Mouse (Mus musculus) kidney, embryonic 15.5 days (tissue): ENCODE results near the gene Haus2. TPM values are rescaled to one million over a fixed set of nuclear protein-coding genes. Genes with fewer than 3 reads are reported as not detected.

Experiments used
- ATAC-seq: fragments of 200-750 bp; cut with Nextera tagmentation; replicated peaks from 2 replicates; pipeline ENCODE4 v1.8.0; 2017; ENCODE audit warnings: moderate TSS enrichment; ENCODE audit not compliant: low FRiP score
- H3K27ac ChIP-seq: fragments of 300-500 bp; sonication (generic); 2 replicates; pipeline ENCODE4 v1.5.1; 2015; ENCODE audit warnings: mild to moderate bottlenecking, inconsistent platforms
- H3K27me3 ChIP-seq: fragments of 300-500 bp; sonication (generic); 2 replicates; pipeline ENCODE4 v1.6.1; 2015; ENCODE audit warnings: inconsistent platforms
- H3K36me3 ChIP-seq: fragments of 300-500 bp; sonication (generic); 2 replicates; pipeline ENCODE4 v1.6.1; 2015; ENCODE audit warnings: inconsistent platforms
- H3K4me1 ChIP-seq: fragments of 300-500 bp; sonication (generic); 2 replicates; pipeline ENCODE4 v1.6.1; 2015; ENCODE audit warnings: inconsistent platforms
- H3K4me2 ChIP-seq: fragments of 300-500 bp; sonication (generic); 2 replicates; pipeline ENCODE4 v1.6.1; 2015; ENCODE audit warnings: moderate library complexity, mild to moderate bottlenecking, inconsistent platforms
- H3K4me3 ChIP-seq: fragments of 300-500 bp; sonication (generic); replicated peaks from 2 replicates; pipeline ENCODE4 v1.5.1; 2015; ENCODE audit warnings: mild to moderate bottlenecking, inconsistent platforms
- H3K9ac ChIP-seq: fragments of 300-500 bp; sonication (generic); 2 replicates; pipeline ENCODE4 v1.6.1; 2015; ENCODE audit warnings: mild to moderate bottlenecking, inconsistent platforms
- H3K9me3 ChIP-seq: fragments of 300-500 bp; sonication (generic); replicated peaks from 2 replicates; pipeline ENCODE4 v1.6.1; 2016; ENCODE audit warnings: inconsistent platforms
- WGBS: fragments of 180-500 bp; shearing (Covaris S2); methylation state at CpG from one replicate; pipeline ENCODE4 v1.1.7; 2015; ENCODE audit warnings: mixed read lengths; 5-methylcytosine and 5-hydroxymethylcytosine counted together
- polyA plus RNA-seq: library from polyadenylated mRNA; unstranded; fragments of >200 nt; fragmentation: Nextera tagmentation; extraction: Ambion mirVana; gene quantifications from 2 replicates; pipeline ENCODE4 v1.2.1, GENCODE M21; 2015

The Haus2 gene
- polyA plus RNA-seq, 1 experiment from 2014 or later = 25.9 TPM

GRCm38 (mm10) chr2:120575121-120575520, 34.1 kb upstream of the Haus2 start:
- no peak overlapping the region for H3K4me2 ChIP-seq
- ATAC-seq = no peak
- WGBS = 73% methylated on average over 3 of the region's 3 CpGs
- peaks cover 12% of the 10 kb centered on the region for H3K36me3 ChIP-seq
- no peaks in the 10 kb centered on the region for H3K9me3 ChIP-seq
- no peak overlapping the region for H3K27ac ChIP-seq
- no peak overlapping the region for H3K4me3 ChIP-seq
- no peaks in the 10 kb centered on the region for H3K27me3 ChIP-seq
- H3K9ac ChIP-seq = no peak overlapping the region
- peaks cover 4% of the 10 kb centered on the region; the same call in 1 of the 2 replicates for H3K4me1 ChIP-seq

GRCm38 (mm10) chr2:120575978-120576377, 33.2 kb upstream of the Haus2 start:
- no peaks in the 10 kb centered on the region for H3K27me3 ChIP-seq
- no peak overlapping the region for H3K4me3 ChIP-seq
- no peak overlapping the region for H3K4me2 ChIP-seq
- ATAC-seq = no peak
- H3K9me3 ChIP-seq = no peaks in the 10 kb centered on the region
- no peak overlapping the region for H3K27ac ChIP-seq
- WGBS = 83% methylated on average over 2 of the region's 2 CpGs
- H3K36me3 ChIP-seq = peaks cover 9% of the 10 kb centered on the region
- H3K9ac ChIP-seq = no peak overlapping the region
- H3K4me1 ChIP-seq = peaks cover 4% of the 10 kb centered on the region; the same call in 1 of the 2 replicates

DNA sequence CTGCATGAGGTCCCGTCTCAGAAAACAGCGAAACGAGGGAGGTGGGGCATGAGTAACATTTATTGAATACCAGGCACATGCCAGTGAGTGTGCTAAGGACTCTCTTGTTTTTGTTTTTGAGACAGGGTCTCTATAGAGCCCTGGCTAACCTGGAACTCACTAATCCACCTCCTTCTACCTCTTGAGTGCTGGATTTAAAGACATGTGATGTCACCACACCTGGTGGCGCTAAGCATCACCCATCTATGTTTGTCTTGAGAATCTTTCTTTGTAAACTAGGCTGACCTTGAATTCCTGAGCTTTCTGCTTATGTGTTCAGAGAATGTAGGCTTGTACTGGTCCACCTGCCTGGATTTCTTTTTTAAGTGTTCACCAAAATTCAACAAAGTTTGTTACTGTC, 31.4 kb upstream of the Haus2 start:
- 80% methylated on average over 4 of the region's 4 CpGs for WGBS
- H3K4me3 ChIP-seq = no peak overlapping the region
- H3K27ac ChIP-seq = no peak overlapping the region
- H3K4me2 ChIP-seq = no peak overlapping the region
- H3K9me3 ChIP-seq = no peaks in the 10 kb centered on the region
- ATAC-seq = no peak
- no peaks in the 10 kb centered on the region for H3K27me3 ChIP-seq
- H3K36me3 ChIP-seq = 0 out of 2 replicates have a peak, but pooled peaks cover 3% of the 10 kb centered on the region
- no peak overlapping the region for H3K9ac ChIP-seq
- H3K4me1 ChIP-seq = peaks cover 4% of the 10 kb centered on the region; the same call in 1 of the 2 replicates

DNA sequence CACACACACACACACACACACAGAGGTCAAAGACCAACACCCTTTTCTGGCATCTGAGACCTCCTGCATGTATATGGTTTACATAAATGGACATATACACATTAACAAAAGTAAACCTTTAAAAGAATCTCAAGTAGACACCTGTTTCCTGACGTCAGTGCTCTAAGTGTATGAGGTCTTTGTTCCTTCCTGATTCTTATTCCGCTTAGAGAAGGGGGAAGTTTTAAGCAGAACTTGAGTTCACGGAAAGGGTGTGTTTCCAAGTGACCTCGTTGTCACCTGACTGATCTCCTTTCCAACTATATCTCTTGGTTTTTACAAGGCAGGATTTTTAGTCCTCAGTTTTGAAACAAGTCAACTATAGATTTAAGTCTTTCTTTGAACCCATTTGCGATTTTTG, 30.9 kb upstream of the Haus2 start:
- ATAC-seq = no peak
- no peak overlapping the region for H3K4me2 ChIP-seq
- no peaks in the 10 kb centered on the region for H3K9me3 ChIP-seq
- 0 out of 2 replicates have a peak, but pooled peaks cover 3% of the 10 kb centered on the region for H3K36me3 ChIP-seq
- H3K9ac ChIP-seq = no peak overlapping the region
- 76% methylated on average over 5 of the region's 5 CpGs for whole genome bisulfite sequencing
- no peak overlapping the region for H3K4me3 ChIP-seq
- peaks cover 4% of the 10 kb centered on the region; the same call in 1 of the 2 replicates for H3K4me1 ChIP-seq
- H3K27ac ChIP-seq = no peak overlapping the region
- no peaks in the 10 kb centered on the region for H3K27me3 ChIP-seq

DNA sequence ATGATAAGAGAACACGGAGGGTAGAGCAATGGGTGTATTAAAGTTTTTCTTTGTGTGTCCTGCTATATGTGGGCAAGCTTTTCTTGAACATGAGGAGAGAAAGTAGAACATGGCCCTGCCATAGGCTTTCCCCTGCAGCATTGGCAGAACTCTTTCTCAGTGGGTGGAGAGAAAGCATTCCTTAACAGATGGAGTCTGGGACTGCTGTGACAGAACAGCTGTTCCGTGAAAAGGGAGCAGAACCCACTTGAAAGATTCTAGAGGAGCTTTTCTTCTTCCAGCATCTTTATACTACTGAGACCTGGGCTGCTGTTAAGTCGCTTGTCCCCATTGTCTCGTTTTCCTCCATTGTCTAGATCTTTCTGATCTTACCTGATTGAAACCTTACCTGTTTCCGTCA, 19.4 kb upstream of the Haus2 start:
- H3K4me2 ChIP-seq = no peak overlapping the region
- WGBS = 89% methylated on average over 5 of the region's 5 CpGs
- H3K9ac ChIP-seq = no peak overlapping the region
- H3K9me3 ChIP-seq = no peaks in the 10 kb centered on the region
- no peaks in the 10 kb centered on the region for H3K4me1 ChIP-seq
- H3K27me3 ChIP-seq = no peaks in the 10 kb centered on the region
- no peak overlapping the region for H3K4me3 ChIP-seq
- H3K27ac ChIP-seq = no peak overlapping the region
- H3K36me3 ChIP-seq = peaks cover 74% of the 10 kb centered on the region
- ATAC-seq = no peak

GRCm38 (mm10) chr2:120592227-120592626, 17.0 kb upstream of the Haus2 start:
- no peak overlapping the region for H3K4me2 ChIP-seq
- 94% methylated on average over 1 of the region's 1 CpGs for WGBS
- no peak overlapping the region for H3K27ac ChIP-seq
- H3K4me1 ChIP-seq = no peaks in the 10 kb centered on the region
- H3K9me3 ChIP-seq = no peaks in the 10 kb centered on the region
- peaks cover 76% of the 10 kb centered on the region for H3K36me3 ChIP-seq
- no peaks in the 10 kb centered on the region for H3K27me3 ChIP-seq
- no peak for ATAC-seq
- H3K4me3 ChIP-seq = no peak overlapping the region
- no peak overlapping the region for H3K9ac ChIP-seq

- Histone ChIP-seq H3K4me2 (no peak overlapping the region), H3K9me3 (no peaks in the 10 kb centered on the region), H3K27me3 (no peaks in the 10 kb centered on the region), H3K9ac (no peak overlapping the region), H3K4me3 (no peak overlapping the region), H3K27ac (no peak overlapping the region), H3K4me1 (no peaks in the 10 kb centered on the region), H3K36me3 (peaks cover 77% of the 10 kb centered on the region)
- WGBS = 72% methylated on average over 2 of the region's 2 CpGs
- no peak for ATAC-seq
Measured at GRCm38 (mm10) chr2:120597734-120598133, 11.4 kb upstream of the Haus2 start.

- H3K27ac ChIP-seq = no peak overlapping the region
- WGBS = 93% methylated on average over 4 of the region's 4 CpGs
- no peak overlapping the region for H3K9ac ChIP-seq
- no peak for ATAC-seq
- no peaks in the 10 kb centered on the region for H3K27me3 ChIP-seq
- H3K36me3 ChIP-seq = peaks cover 77% of the 10 kb centered on the region
- H3K9me3 ChIP-seq = no peaks in the 10 kb centered on the region
- no peaks in the 10 kb centered on the region for H3K4me1 ChIP-seq
- no peak overlapping the region for H3K4me2 ChIP-seq
- H3K4me3 ChIP-seq = no peak overlapping the region
Measured at GRCm38 (mm10) chr2:120599506-120599905, 9.7 kb upstream of the Haus2 start.

GRCm38 (mm10) chr2:120606021-120606690, 3.0 kb upstream of the Haus2 start:
- H3K9ac ChIP-seq = no peak overlapping the region
- no peaks in the 10 kb centered on the region for H3K9me3 ChIP-seq
- no peak overlapping the region for H3K4me3 ChIP-seq
- no peak overlapping the region for H3K4me2 ChIP-seq
- H3K27ac ChIP-seq = no peak overlapping the region
- WGBS = 88% methylated on average over 6 of the region's 6 CpGs
- H3K36me3 ChIP-seq = peaks cover 37% of the 10 kb centered on the region
- H3K27me3 ChIP-seq = no peaks in the 10 kb centered on the region
- H3K4me1 ChIP-seq = peaks cover 20% of the 10 kb centered on the region
- ATAC-seq = no peak

- no peak overlapping the region for H3K4me3 ChIP-seq
- H3K36me3 ChIP-seq = peaks cover 72% of the 10 kb centered on the region
- no peak overlapping the region for H3K27ac ChIP-seq
- no peaks in the 10 kb centered on the region for H3K9me3 ChIP-seq
- no peaks in the 10 kb centered on the region for H3K27me3 ChIP-seq
- 93% methylated on average over 5 of the region's 5 CpGs for WGBS
- no peak for ATAC-seq
- no peak overlapping the region for H3K4me2 ChIP-seq
- H3K9ac ChIP-seq = no peak overlapping the region
- H3K4me1 ChIP-seq = no peaks in the 10 kb centered on the region
Measured at GRCm38 (mm10) chr2:120616279-120617163, 7.3 kb downstream of the Haus2 start.

- no peaks in the 10 kb centered on the region for H3K27me3 ChIP-seq
- no peak overlapping the region for H3K27ac ChIP-seq
- H3K36me3 ChIP-seq = peaks cover 54% of the 10 kb centered on the region
- no peaks in the 10 kb centered on the region for H3K4me1 ChIP-seq
- no peaks in the 10 kb centered on the region for H3K9me3 ChIP-seq
- WGBS = 100% methylated on average over 1 of the region's 1 CpGs
- no peak overlapping the region for H3K4me2 ChIP-seq
- H3K9ac ChIP-seq = no peak overlapping the region
- no peak overlapping the region for H3K4me3 ChIP-seq
- ATAC-seq = no peak
Measured at GRCm38 (mm10) chr2:120619538-120619937, 10.4 kb downstream of the Haus2 start.

DNA sequence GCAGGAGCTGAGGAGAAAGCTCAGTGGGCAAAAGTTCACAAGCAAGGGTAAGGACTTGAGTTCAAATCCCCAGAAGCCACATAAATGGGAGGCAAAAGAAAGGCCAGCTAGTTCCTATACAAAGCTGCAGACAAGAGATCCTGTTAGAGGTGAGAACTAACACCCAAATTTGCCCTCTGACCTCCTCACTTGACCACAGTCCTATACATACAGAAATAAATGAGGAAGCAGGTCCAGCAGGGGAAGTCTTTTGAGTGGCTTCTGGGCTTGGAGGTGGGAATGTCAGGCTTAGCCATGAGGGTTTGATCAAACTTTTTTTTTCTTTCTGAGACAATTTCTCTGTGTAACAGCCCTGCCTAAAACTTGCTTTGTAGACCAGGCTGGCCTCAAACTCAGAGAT, 13.7 kb downstream of the Haus2 start:
- no peaks in the 10 kb centered on the region for H3K4me1 ChIP-seq
- no peak overlapping the region for H3K4me2 ChIP-seq

More for the DNA sequence above, 13.7 kb downstream of the Haus2 start:
- H3K4me3 ChIP-seq = no peak overlapping the region
- H3K9ac ChIP-seq = no peak overlapping the region
- no peaks in the 10 kb centered on the region for H3K9me3 ChIP-seq
- no peaks in the 10 kb centered on the region for H3K27me3 ChIP-seq
- H3K36me3 ChIP-seq = peaks cover 26% of the 10 kb centered on the region
- ATAC-seq = no peak
- no peak overlapping the region for H3K27ac ChIP-seq
